Mouse (Mus musculus): ENCODE data around the gene Tgm2. TPM values are rescaled to one million over a fixed set of nuclear protein-coding genes. Genes with fewer than 3 reads are reported as not detected.

The Tgm2 gene
- total and polyA plus RNA-seq, 3 experiments = 18.7 to 37.0 (median 23.5) TPM

DNA sequence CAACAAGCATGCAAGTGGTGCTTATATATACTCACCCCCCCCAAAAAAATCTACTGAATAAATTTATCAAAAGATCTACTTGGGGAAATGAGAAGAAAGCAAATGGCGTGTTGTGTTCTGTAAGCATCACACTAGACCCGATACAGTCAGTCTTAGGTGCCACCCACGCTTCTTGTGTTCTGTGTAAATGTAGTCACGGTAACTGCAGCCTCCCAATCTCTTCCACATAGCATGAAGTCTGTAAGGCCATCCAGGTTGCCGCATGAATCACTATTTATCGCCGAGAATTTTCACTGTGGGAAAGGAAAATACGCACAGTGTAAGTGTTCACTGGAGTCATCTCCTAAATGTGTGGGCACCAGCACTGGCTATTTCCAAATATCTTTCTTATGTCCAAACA lies 37.0 kb upstream of the Tgm2 start:
- no peak for DNase-seq (ENCODE audit: low spot score)
- no peaks in the 10 kb centered on the region for H3K36me3 ChIP-seq (replicated peaks)
- H3K4me1 ChIP-seq (ENCODE audit: insufficient read depth, low read depth, low read length) = no peaks in the 10 kb centered on the region
- no peaks in the 10 kb centered on the region for H3K9me3 ChIP-seq (replicated peaks)
- TF ChIP-seq GATA1 (IDR thresholded peaks at IDR 0.05; ENCODE audit: borderline replicate concordance, low read length) (no peak), TAL1 (conservative IDR thresholded peaks at IDR 0.05; ENCODE audit: low read depth, low read length) (no peak), CTCF (IDR thresholded peaks at IDR 0.05; ENCODE audit: low read depth, low read length) (no peak), GATA2 (IDR thresholded peaks at IDR 0.05; ENCODE audit: borderline replicate concordance, low read depth, low read length) (no peak), POLR2AphosphoS5 (IDR thresholded peaks at IDR 0.05; ENCODE audit: insufficient replicate concordance, low read depth, low read length) (no peak)
- H3K4me3 ChIP-seq (ENCODE audit: low read depth, low read length) = no peak overlapping the region
- no peak for ATAC-seq (ENCODE audit: extremely low read depth, insufficient number of reproducible peaks, low FRiP score, poor library complexity, severe bottlenecking)
- H3K27me3 ChIP-seq (ENCODE audit: insufficient read depth, low read length) = peaks cover 8% of the 10 kb centered on the region; the same call in 1 of the 2 replicates

DNA sequence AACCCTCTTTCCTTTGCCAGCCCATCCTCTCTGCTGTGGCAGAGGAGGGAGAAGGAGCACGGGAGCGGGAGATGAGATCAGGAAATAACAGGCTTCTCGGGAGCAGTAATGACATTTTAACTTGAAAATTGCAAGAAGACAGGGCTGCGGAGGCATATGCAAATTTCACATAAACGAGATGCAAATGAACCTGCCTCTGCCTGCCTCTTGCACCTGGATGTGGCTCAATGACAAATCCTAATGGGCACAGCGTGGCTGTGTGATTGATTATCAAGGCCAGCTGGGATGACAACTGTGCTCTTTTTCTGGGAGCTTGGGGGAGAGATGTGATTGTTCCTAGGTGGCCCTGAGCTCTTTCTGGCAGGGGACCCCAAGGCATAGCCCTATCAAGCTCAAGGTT lies 35.7 kb upstream of the Tgm2 start:
- Histone ChIP-seq H3K27me3 (ENCODE audit: insufficient read depth, low read length) (peaks cover 11% of the 10 kb centered on the region), H3K4me3 (ENCODE audit: low read depth, low read length) (no peak overlapping the region), H3K9me3 (replicated peaks) (no peaks in the 10 kb centered on the region), H3K36me3 (replicated peaks) (no peaks in the 10 kb centered on the region), H3K4me1 (ENCODE audit: insufficient read depth, low read depth, low read length) (peaks cover 2% of the 10 kb centered on the region; the same call in 1 of the 2 replicates)
- ATAC-seq (ENCODE audit: extremely low read depth, insufficient number of reproducible peaks, low FRiP score, poor library complexity, severe bottlenecking) (no peak), DNase-seq (ENCODE audit: low spot score) (no peak)
- TF ChIP-seq GATA2 (IDR thresholded peaks at IDR 0.05; ENCODE audit: borderline replicate concordance, low read depth, low read length) = no peak
- TF ChIP-seq GATA1 (IDR thresholded peaks at IDR 0.05; ENCODE audit: borderline replicate concordance, low read length) = no peak
- no peak for TF ChIP-seq TAL1 (conservative IDR thresholded peaks at IDR 0.05; ENCODE audit: low read depth, low read length)
- TF ChIP-seq CTCF (IDR thresholded peaks at IDR 0.05; ENCODE audit: low read depth, low read length) = no peak
- TF ChIP-seq POLR2AphosphoS5 (IDR thresholded peaks at IDR 0.05; ENCODE audit: insufficient replicate concordance, low read depth, low read length) = no peak

DNA sequence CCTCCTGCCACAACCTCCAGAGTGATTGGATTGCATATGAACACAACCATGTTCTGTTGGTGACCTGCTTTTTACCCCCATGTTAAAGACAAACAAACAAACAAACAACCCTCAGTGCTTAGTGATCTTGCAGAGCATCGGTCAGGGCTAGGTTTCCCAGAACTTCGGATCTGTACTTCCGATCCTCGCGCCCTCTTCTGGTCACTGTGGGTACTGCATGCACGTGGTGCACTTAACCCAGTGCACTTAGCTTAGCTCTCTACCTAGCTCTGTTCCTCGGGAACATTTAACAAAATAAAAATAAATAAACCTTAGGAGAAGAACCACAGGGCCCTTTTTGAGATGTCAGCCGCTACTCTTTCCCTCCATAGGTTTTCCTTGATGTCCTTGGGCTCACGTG lies 34.6 kb upstream of the Tgm2 start:
- Histone ChIP-seq H3K4me3 (ENCODE audit: low read depth, low read length) (no peak overlapping the region), H3K4me1 (ENCODE audit: insufficient read depth, low read depth, low read length) (peaks cover 2% of the 10 kb centered on the region), H3K36me3 (replicated peaks) (no peaks in the 10 kb centered on the region), H3K27me3 (ENCODE audit: insufficient read depth, low read length) (peaks cover 18% of the 10 kb centered on the region), H3K9me3 (replicated peaks) (no peaks in the 10 kb centered on the region)
- DNase-seq (ENCODE audit: low spot score) (no peak), ATAC-seq (ENCODE audit: extremely low read depth, insufficient number of reproducible peaks, low FRiP score, poor library complexity, severe bottlenecking) (no peak)
- TF ChIP-seq TAL1 (conservative IDR thresholded peaks at IDR 0.05; ENCODE audit: low read depth, low read length) = no peak
- peak; percentile 75 for TF ChIP-seq CTCF (IDR thresholded peaks at IDR 0.05; ENCODE audit: low read depth, low read length)

DNA sequence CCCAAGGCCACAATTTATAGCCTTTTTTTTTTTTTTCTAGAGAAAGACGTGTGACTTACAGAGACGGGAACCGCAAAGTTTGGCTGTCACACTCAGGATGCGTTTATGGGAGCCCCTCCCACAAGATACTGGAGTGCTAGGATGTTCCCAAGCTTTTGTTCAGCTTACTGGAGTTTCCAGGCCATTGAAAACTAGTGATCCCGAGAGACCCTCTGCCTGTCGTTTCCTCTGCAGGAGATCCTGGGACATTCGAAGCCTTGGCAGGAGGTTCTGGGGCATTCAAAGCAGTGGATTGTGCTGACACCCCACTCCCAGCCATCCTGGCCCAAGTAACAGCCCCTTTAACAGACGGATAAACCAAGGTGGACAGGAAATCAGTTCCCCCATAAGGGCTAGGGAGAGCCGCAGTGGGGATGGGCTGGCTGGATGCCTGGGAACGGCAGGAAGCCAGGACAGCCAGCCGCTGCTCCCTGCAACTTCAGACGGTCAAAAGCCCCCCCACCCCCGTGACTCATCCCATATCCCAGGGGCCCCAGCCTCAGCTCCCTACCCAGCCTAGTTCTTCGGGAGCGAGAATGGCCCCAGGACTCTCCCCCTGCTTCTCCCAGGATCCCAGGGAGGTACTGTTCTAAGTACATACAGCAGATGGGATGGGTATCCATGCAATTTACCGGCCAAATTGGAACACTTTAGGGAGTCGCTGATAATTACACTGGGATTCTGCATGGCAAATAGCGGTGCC lies 33.3 kb upstream of the Tgm2 start:
- DNase-seq (ENCODE audit: low spot score) (no peak), ATAC-seq (ENCODE audit: extremely low read depth, insufficient number of reproducible peaks, low FRiP score, poor library complexity, severe bottlenecking) (no peak)
- no peaks in the 10 kb centered on the region for H3K36me3 ChIP-seq (replicated peaks)
- H3K4me3 ChIP-seq (ENCODE audit: low read depth, low read length) = no peak overlapping the region
- H3K27me3 ChIP-seq (ENCODE audit: insufficient read depth, low read length) = peaks cover 29% of the 10 kb centered on the region
- peaks cover 10% of the 10 kb centered on the region for H3K4me1 ChIP-seq (ENCODE audit: insufficient read depth, low read depth, low read length)
- TF ChIP-seq GATA2 (IDR thresholded peaks at IDR 0.05; ENCODE audit: borderline replicate concordance, low read depth, low read length) = no peak
- no peak for TF ChIP-seq GATA1 (IDR thresholded peaks at IDR 0.05; ENCODE audit: borderline replicate concordance, low read length)
- no peak for TF ChIP-seq TAL1 (conservative IDR thresholded peaks at IDR 0.05; ENCODE audit: low read depth, low read length)
- TF ChIP-seq POLR2AphosphoS5 (IDR thresholded peaks at IDR 0.05; ENCODE audit: insufficient replicate concordance, low read depth, low read length) = no peak
- TF ChIP-seq CTCF (IDR thresholded peaks at IDR 0.05; ENCODE audit: low read depth, low read length) = no peak
- no peaks in the 10 kb centered on the region for H3K9me3 ChIP-seq (replicated peaks)

DNA sequence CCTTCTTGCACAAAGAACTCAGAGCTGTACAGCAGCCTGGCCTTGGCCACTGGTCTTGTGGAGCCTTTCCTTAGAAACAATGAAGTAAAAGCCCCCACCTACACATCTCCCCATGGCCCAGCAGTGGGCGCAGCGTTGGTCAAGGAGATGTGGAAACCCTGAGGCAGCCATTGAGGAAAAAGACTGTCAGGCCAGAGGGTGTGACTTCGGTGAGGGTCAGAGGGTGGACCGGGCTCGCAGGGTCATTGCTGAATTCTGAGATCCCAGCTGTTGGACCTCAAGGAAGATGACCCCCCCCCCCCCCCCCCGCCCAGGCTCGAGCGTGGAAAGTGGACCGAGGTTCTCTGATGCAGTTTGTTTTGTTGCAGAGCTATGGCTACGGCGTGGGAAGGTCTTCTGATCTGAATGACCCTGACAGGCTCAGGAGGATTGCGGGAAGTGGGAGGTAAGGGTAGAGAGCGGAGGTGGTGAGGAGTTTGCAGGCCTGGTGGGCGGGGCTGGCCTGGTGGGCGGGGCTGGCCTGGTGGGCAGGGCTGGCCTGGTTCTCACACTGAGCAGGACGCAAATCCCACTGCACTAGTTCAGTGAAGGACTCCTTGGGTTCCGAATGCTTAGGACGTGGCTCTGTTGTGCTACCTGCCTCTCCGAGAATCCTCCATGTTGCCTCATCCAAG lies 32.6 kb upstream of the Tgm2 start:
- Histone ChIP-seq H3K36me3 (replicated peaks) (no peaks in the 10 kb centered on the region), H3K4me3 (ENCODE audit: low read depth, low read length) (no peak overlapping the region), H3K9me3 (replicated peaks) (no peaks in the 10 kb centered on the region), H3K27me3 (ENCODE audit: insufficient read depth, low read length) (peaks cover 36% of the 10 kb centered on the region), H3K4me1 (ENCODE audit: insufficient read depth, low read depth, low read length) (peaks cover 10% of the 10 kb centered on the region)
- no peak for DNase-seq (ENCODE audit: low spot score)
- TF ChIP-seq CTCF (IDR thresholded peaks at IDR 0.05; ENCODE audit: low read depth, low read length) (no peak), GATA2 (IDR thresholded peaks at IDR 0.05; ENCODE audit: borderline replicate concordance, low read depth, low read length) (no peak), TAL1 (conservative IDR thresholded peaks at IDR 0.05; ENCODE audit: low read depth, low read length) (no peak)
- ATAC-seq (ENCODE audit: extremely low read depth, insufficient number of reproducible peaks, low FRiP score, poor library complexity, severe bottlenecking) = no peak

DNA sequence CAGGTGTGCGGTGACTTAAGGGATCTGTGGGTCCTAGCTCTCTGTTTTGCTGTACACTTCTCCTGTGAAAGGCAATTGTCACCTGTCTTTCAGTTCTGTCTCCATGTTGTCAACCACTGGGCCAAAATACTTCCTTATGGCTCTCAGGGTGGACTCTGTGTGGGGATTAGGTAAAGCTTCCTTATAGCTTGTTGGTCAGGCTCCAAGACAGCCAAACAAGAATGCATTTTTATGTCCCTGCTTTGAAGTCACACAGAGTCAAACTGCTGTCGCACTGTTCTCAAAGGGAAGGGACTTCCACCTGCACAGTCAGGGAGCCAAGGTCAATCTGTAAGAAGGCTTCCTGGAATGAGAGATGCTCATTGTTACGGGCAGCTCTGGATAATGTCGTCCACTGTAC lies 31.9 kb upstream of the Tgm2 start:
- ATAC-seq (ENCODE audit: extremely low read depth, insufficient number of reproducible peaks, low FRiP score, poor library complexity, severe bottlenecking) (no peak), DNase-seq (ENCODE audit: low spot score) (no peak)
- peaks cover 10% of the 10 kb centered on the region for H3K4me1 ChIP-seq (ENCODE audit: insufficient read depth, low read depth, low read length)
- H3K27me3 ChIP-seq (ENCODE audit: insufficient read depth, low read length) = peaks cover 41% of the 10 kb centered on the region
- no peaks in the 10 kb centered on the region for H3K9me3 ChIP-seq (replicated peaks)
- TF ChIP-seq GATA1 (IDR thresholded peaks at IDR 0.05; ENCODE audit: borderline replicate concordance, low read length) = no peak
- no peak for TF ChIP-seq GATA2 (IDR thresholded peaks at IDR 0.05; ENCODE audit: borderline replicate concordance, low read depth, low read length)
- TF ChIP-seq TAL1 (conservative IDR thresholded peaks at IDR 0.05; ENCODE audit: low read depth, low read length) = no peak
- no peak for TF ChIP-seq CTCF (IDR thresholded peaks at IDR 0.05; ENCODE audit: low read depth, low read length)
- TF ChIP-seq POLR2AphosphoS5 (IDR thresholded peaks at IDR 0.05; ENCODE audit: insufficient replicate concordance, low read depth, low read length) = no peak
- H3K4me3 ChIP-seq (ENCODE audit: low read depth, low read length) = no peak overlapping the region
- H3K36me3 ChIP-seq (replicated peaks) = no peaks in the 10 kb centered on the region

Measured in G1E (cell line).